Mouse (Mus musculus) CH12.LX (cell line): ENCODE measurements around the gene Ggnbp2. TPM values are rescaled to one million over a fixed set of nuclear protein-coding genes. Genes with fewer than 3 reads are reported as not detected.
A peak's percentile ranks its signal among the peaks of the same experiment; 100 is the strongest.

Experiments
- DNase-seq: peaks from one replicate; pipeline ENCODE4 v3.0.0-alpha.2; 2013; ENCODE audit errors: extremely low read depth
- H3K27ac ChIP-seq: 2 replicates; pipeline ENCODE4 v1.5.1; 2012; ENCODE audit warnings: low read depth, mild to moderate bottlenecking, control low read depth, moderate library complexity; ENCODE audit not compliant: insufficient read depth
- H3K27me3 ChIP-seq: replicated peaks from 2 replicates; pipeline ENCODE3; 2012; ENCODE audit warnings: inconsistent platforms
- H3K36me3 ChIP-seq, 2 experiments: replicated peaks in 1 of 2; 2 replicates each; pipeline versions ENCODE3 to v1.6.1; 2012; ENCODE audit warnings: inconsistent platforms in 1 of 2, low read length in 1 of 2, mild to moderate bottlenecking in 1 of 2, mixed read lengths in 1 of 2, moderate library complexity in 1 of 2; ENCODE audit not compliant: control insufficient read depth in 1 of 2, insufficient read depth in 1 of 2
- H3K4me1 ChIP-seq, 2 experiments: 2 replicates each; pipeline ENCODE4 v1.6.1; 2012; ENCODE audit warnings: inconsistent platforms in 1 of 2, moderate library complexity in 1 of 2; ENCODE audit not compliant: insufficient read depth in 2 of 2, control insufficient read depth in 1 of 2
- H3K4me2 ChIP-seq: 2 replicates; pipeline ENCODE4 v1.6.1; 2012; ENCODE audit warnings: low read depth, mild to moderate bottlenecking, control low read depth; ENCODE audit not compliant: poor library complexity, insufficient read depth, severe bottlenecking
- H3K4me3 ChIP-seq, 3 experiments: fragments of 150-350 bp in 1 of 3; sonication (generic) in 1 of 3; replicated peaks in 1 of 3; 2 replicates each; pipeline versions ENCODE3 to v1.5.1; 2011 to 2012; ENCODE audit warnings: low read depth in 2 of 3, low read length in 2 of 3, mild to moderate bottlenecking in 2 of 3, moderate library complexity in 2 of 3, control low read depth in 1 of 3, improper control_type of control experiment in 1 of 3, inconsistent platforms in 1 of 3, mixed read lengths in 1 of 3; ENCODE audit not compliant: poor library complexity in 1 of 3
- H3K79me2 ChIP-seq: replicated peaks from 2 replicates; pipeline ENCODE4 v1.6.1; 2012; ENCODE audit warnings: mild to moderate bottlenecking, moderate library complexity; ENCODE audit not compliant: control insufficient read depth, poor library complexity, insufficient read depth, severe bottlenecking; ENCODE audit errors: extremely low read depth
- H3K9ac ChIP-seq: 2 replicates; pipeline ENCODE4 v1.6.1; 2012; ENCODE audit warnings: low read depth, mild to moderate bottlenecking, control low read depth, moderate library complexity; ENCODE audit not compliant: insufficient read depth
- H3K9me3 ChIP-seq: replicated peaks from 2 replicates; pipeline ENCODE3; 2012; ENCODE audit warnings: low read length, inconsistent platforms, mixed read lengths
- BHLHE40 ChIP-seq: IDR thresholded peaks from 2 replicates; pipeline ENCODE4 v1.6.1; 2011; ENCODE audit warnings: mild to moderate bottlenecking, low read depth, low read length, improper control_type of control experiment
- CHD1 ChIP-seq: IDR thresholded peaks from 2 replicates; pipeline ENCODE4 v1.6.1; 2012; ENCODE audit warnings: low read depth, low read length, improper control_type of control experiment, inconsistent platforms
- CHD2 ChIP-seq: IDR thresholded peaks from 2 replicates; pipeline ENCODE4 v1.6.1; 2011; ENCODE audit warnings: low read length, improper control_type of control experiment
- CTCF ChIP-seq, 2 experiments: IDR thresholded peaks in 1 of 2; conservative IDR thresholded peaks in 1 of 2; 2 replicates each; pipeline ENCODE4 v1.5.1; 2011 to 2012; ENCODE audit warnings: low read depth in 2 of 2, low read length in 2 of 2, improper control_type of control experiment in 1 of 2, inconsistent platforms in 1 of 2, mild to moderate bottlenecking in 1 of 2, moderate library complexity in 1 of 2
- E2F4 ChIP-seq: IDR thresholded peaks from 2 replicates; pipeline ENCODE4 v1.6.1; 2011; ENCODE audit warnings: low read depth, low read length, improper control_type of control experiment; ENCODE audit not compliant: insufficient replicate concordance
- ELF1 ChIP-seq: IDR thresholded peaks from 2 replicates; pipeline ENCODE4 v1.6.1; 2014; ENCODE audit warnings: low read depth, mild to moderate bottlenecking, inconsistent platforms, low read length, improper control_type of control experiment
- EP300 ChIP-seq: IDR thresholded peaks from 2 replicates; pipeline ENCODE4 v1.6.1; 2011; ENCODE audit warnings: low read length, improper control_type of control experiment
- ETS1 ChIP-seq: conservative IDR thresholded peaks from 2 replicates; pipeline ENCODE4 v1.6.1; 2012; ENCODE audit warnings: low read depth, mild to moderate bottlenecking, inconsistent platforms, low read length, improper control_type of control experiment, moderate library complexity
- GABPA ChIP-seq: IDR thresholded peaks from 2 replicates; pipeline ENCODE4 v1.6.1; 2012; ENCODE audit warnings: low read depth, low read length, improper control_type of control experiment, inconsistent platforms; ENCODE audit not compliant: insufficient replicate concordance
- HCFC1 ChIP-seq: IDR thresholded peaks from 2 replicates; pipeline ENCODE4 v1.6.1; 2012; ENCODE audit warnings: low read depth, mild to moderate bottlenecking, inconsistent platforms, low read length, improper control_type of control experiment
- IRF4 ChIP-seq: IDR thresholded peaks from 2 replicates; pipeline ENCODE4 v1.6.1; 2014; ENCODE audit warnings: low read depth, mild to moderate bottlenecking, inconsistent platforms, low read length, improper control_type of control experiment
- JUN ChIP-seq: IDR thresholded peaks from 2 replicates; pipeline ENCODE4 v1.6.1; 2011; ENCODE audit warnings: low read depth, mild to moderate bottlenecking, low read length, improper control_type of control experiment, moderate library complexity; ENCODE audit not compliant: insufficient read depth
- JUND ChIP-seq: conservative IDR thresholded peaks from 2 replicates; pipeline ENCODE4 v1.6.1; 2011; ENCODE audit warnings: low read depth, low read length, improper control_type of control experiment
- KAT2A ChIP-seq: IDR thresholded peaks from 2 replicates; pipeline ENCODE4 v1.6.1; 2012; ENCODE audit warnings: low read length, improper control_type of control experiment, inconsistent platforms; ENCODE audit not compliant: insufficient replicate concordance
- MAX ChIP-seq: IDR thresholded peaks from 2 replicates; pipeline ENCODE4 v1.6.1; 2011; ENCODE audit warnings: low read length, improper control_type of control experiment
- MAZ ChIP-seq: IDR thresholded peaks from 2 replicates; pipeline ENCODE4 v1.6.1; 2012; ENCODE audit warnings: low read depth, mild to moderate bottlenecking, inconsistent platforms, low read length, improper control_type of control experiment, moderate library complexity
- MEF2A ChIP-seq: IDR thresholded peaks from 2 replicates; pipeline ENCODE4 v1.6.1; 2014; ENCODE audit warnings: low read depth, mild to moderate bottlenecking, inconsistent platforms, low read length, improper control_type of control experiment, borderline replicate concordance
- MXI1 ChIP-seq: IDR thresholded peaks from 2 replicates; pipeline ENCODE4 v1.6.1; 2011; ENCODE audit warnings: mild to moderate bottlenecking, low read depth, low read length, improper control_type of control experiment
- MYC ChIP-seq: IDR thresholded peaks from 2 replicates; pipeline ENCODE4 v1.6.1; 2011; ENCODE audit warnings: low read depth, mild to moderate bottlenecking, improper control_type of control experiment, low read length
- NELFE ChIP-seq: IDR thresholded peaks from 2 replicates; pipeline ENCODE4 v1.6.1; 2011; ENCODE audit warnings: low read depth, low read length, improper control_type of control experiment
- PAX5 ChIP-seq: IDR thresholded peaks from 2 replicates; pipeline ENCODE4 v1.6.1; 2012; ENCODE audit warnings: low read length, inconsistent platforms, mixed read lengths
- POLR2A ChIP-seq: IDR thresholded peaks from 2 replicates; pipeline ENCODE4 v1.6.1; 2011; ENCODE audit warnings: low read depth, mild to moderate bottlenecking, improper control_type of control experiment, low read length
- POLR2AphosphoS2 ChIP-seq: IDR thresholded peaks from 2 replicates; pipeline ENCODE4 v1.6.1; 2011; ENCODE audit warnings: low read depth, low read length, improper control_type of control experiment
- SMC3 ChIP-seq: IDR thresholded peaks from 2 replicates; pipeline ENCODE4 v1.6.1; 2011; ENCODE audit warnings: low read depth, low read length, improper control_type of control experiment
- TCF12 ChIP-seq: IDR thresholded peaks from 2 replicates; pipeline ENCODE4 v1.6.1; 2014; ENCODE audit warnings: low read depth, mild to moderate bottlenecking, inconsistent platforms, low read length, improper control_type of control experiment
- UBTF ChIP-seq: IDR thresholded peaks from 2 replicates; pipeline ENCODE4 v1.6.1; 2012; ENCODE audit warnings: low read depth, mild to moderate bottlenecking, inconsistent platforms, low read length, improper control_type of control experiment, moderate library complexity
- USF1 ChIP-seq: IDR thresholded peaks from 2 replicates; pipeline ENCODE4 v1.6.1; 2014; ENCODE audit warnings: low read depth, mild to moderate bottlenecking, inconsistent platforms, low read length, improper control_type of control experiment
- USF2 ChIP-seq: conservative IDR thresholded peaks from 2 replicates; pipeline ENCODE4 v1.6.1; 2011; ENCODE audit warnings: low read depth, low read length, improper control_type of control experiment
- ZC3H11A ChIP-seq: IDR thresholded peaks from 2 replicates; pipeline ENCODE4 v1.6.1; 2012; ENCODE audit warnings: low read depth, mild to moderate bottlenecking, inconsistent platforms, low read length, improper control_type of control experiment
- ZKSCAN1 ChIP-seq: IDR thresholded peaks from 2 replicates; pipeline ENCODE4 v1.6.1; 2012; ENCODE audit warnings: low read depth, inconsistent platforms, low read length, improper control_type of control experiment, borderline replicate concordance
- ZMIZ1 ChIP-seq: IDR thresholded peaks from 2 replicates; pipeline ENCODE4 v1.6.1; 2012; ENCODE audit warnings: low read depth, mild to moderate bottlenecking, inconsistent platforms, low read length, improper control_type of control experiment
- ZNF384 ChIP-seq: IDR thresholded peaks from 2 replicates; pipeline ENCODE4 v1.6.1; 2012; ENCODE audit warnings: low read depth, low read length, improper control_type of control experiment, inconsistent platforms
- dilution Hi-C: fragments of 300-500 bp; cut with MboI; formaldehyde crosslinking; loops from 2 replicates; pipeline ENCODE4 v1.14.3; 2020; ENCODE audit warnings: low sequenced_read_pairs; ENCODE audit not compliant: extremely low pct_unique_long_range_greater_than_20kb, extremely low pct_ligation_motif_present
- in situ Hi-C: fragments of 300-500 bp; cut with MboI; formaldehyde crosslinking; loops from 3 replicates; pipeline ENCODE4 v1.14.3; 2019; ENCODE audit warnings: low sequenced_read_pairs, low pct_ligation_motif_present, low pct_unique_long_range_greater_than_20kb, mixed read lengths
- polyA plus RNA-seq: library from polyadenylated mRNA; unstranded; fragments of >175 nt; gene quantifications from 2 replicates; pipeline ENCODE4 v1.2.1, GENCODE M21; 2012; ENCODE audit warnings: low read depth; ENCODE audit not compliant: insufficient read length
- total RNA-seq, 2 experiments: library from RNA; depleted of rRNA; stranded (reverse); fragments of 300-350 nt in 1 of 2; fragments of >200 nt in 1 of 2; gene quantifications; 2 replicates each; pipeline ENCODE4 v1.2.3; 2012 to 2014

Ggnbp2 gene
- total and polyA plus RNA-seq, 3 experiments, result 70.9 to 125 (median 86.5) TPM

DNA sequence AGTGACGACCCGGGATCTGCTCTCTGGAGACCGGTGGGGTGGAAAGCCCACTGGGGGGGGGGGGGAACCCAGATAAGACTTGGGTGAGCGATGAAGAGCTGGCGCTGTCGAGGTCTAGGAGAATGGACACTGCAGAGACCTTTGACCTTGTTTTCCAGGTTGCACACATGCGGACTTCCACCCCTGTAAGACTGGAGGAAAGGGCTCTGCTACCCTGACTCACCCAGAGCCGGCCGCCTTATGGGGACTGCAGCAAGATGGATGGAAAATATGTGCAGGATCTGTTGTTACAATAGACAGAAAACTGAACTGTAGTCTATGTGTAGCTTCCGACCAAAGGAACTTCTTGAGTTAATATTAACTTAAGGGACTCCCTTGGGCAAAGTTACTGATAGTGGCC, 429 bp upstream of the Ggnbp2 start:
- Histone ChIP-seq H3K27me3 (no peaks in the 10 kb centered on the region), H3K9me3 (no peaks in the 10 kb centered on the region), H3K4me1 (peaks cover 8 to 40% of the 10 kb centered on the region in 2 experiments; a peak in 3 of 4 replicates), H3K36me3 (peaks cover 2 to 34% of the 10 kb centered on the region in 2 experiments), H3K4me3 (peak overlapping the region; percentile 61 to 83 (median 67)), H3K9ac (peak overlapping the region; percentile 98)
- in situ Hi-C loops, result no loop called here
- dilution Hi-C loops, result no loop called here
- DNase-seq, result no peak
- TF ChIP-seq NELFE (peak; percentile 16; the same call in 1 of the 2 replicates), MEF2A (0 out of 2 replicates have a peak, but pooled peaks have one; percentile 11), KAT2A (no peak), MYC (peak; percentile 90), MXI1 (peak; percentile 71), CHD2 (no peak), CTCF (conservative IDR thresholded peaks at IDR 0.05 in 1 of 2, IDR thresholded peaks at IDR 0.05 in 1 of 2; ENCODE audit: low read depth in 2 of 2, low read length in 2 of 2) (no peak), POLR2AphosphoS2 (0 out of 2 replicates have a peak, but pooled peaks have one; percentile 73), ZKSCAN1 (no peak), JUN (peak; percentile 5; the same call in 1 of the 2 replicates), UBTF (no peak), TCF12 (peak; percentile 14; the same call in 1 of the 2 replicates), MAZ (0 out of 2 replicates have a peak, but pooled peaks have one; percentile 9), IRF4 (peak; percentile 36), USF1 (no peak), ETS1 (no peak; the same call in 1 of the 2 replicates), MAX (no peak; the same call in none of the 2 replicates), USF2 (no peak), JUND (no peak), PAX5 (no peak)
- TF ChIP-seq, all 38 proteins: peak for 9
- H3K79me2 ChIP-seq, result peaks cover 27% of the 10 kb centered on the region
- H3K27ac ChIP-seq, result peak overlapping the region; percentile 74
- H3K4me2 ChIP-seq, result peak overlapping the region; percentile 87

DNA sequence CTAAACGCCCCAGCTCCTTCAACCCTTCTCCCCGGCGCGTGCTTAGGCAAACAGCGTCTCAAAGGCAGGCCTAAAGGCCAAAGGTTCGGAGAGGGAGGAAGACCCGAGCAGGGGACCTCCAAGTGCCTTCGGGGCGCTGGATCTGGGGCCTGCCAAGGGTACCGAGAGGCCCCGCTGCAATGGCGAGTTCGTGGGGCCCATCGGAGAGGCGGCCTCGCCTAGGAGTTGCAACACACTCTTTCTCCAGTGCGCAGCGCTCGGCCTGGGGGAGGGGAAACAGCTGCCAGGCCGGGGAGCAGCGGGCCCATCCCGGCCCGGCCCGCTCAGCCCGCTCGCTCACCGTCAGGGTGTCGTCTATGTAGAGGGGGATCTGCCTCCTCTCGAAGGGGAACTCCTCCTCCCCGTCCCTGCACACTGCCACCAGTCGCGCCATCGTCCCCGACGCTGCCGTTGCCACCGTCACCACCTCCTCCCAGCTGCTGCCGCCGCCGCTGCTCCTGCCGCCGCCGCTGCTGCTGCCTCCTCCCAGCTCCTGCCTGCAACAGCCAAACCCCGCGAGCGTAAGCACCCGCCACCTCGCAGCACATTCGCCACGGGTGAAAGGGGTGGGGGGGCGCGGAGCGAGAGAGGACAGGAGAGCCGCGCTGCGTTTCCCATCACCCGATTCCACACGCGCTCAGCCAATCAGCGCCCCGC, 932 bp downstream of the Ggnbp2 start:
- H3K9ac ChIP-seq, result peak overlapping the region; percentile 95
- in situ Hi-C loops, result no loop called here
- peaks cover 8 to 53% of the 10 kb centered on the region in 2 experiments; a peak in 3 of 4 replicates for H3K4me1 ChIP-seq
- H3K4me2 ChIP-seq, result peak overlapping the region; percentile 11
- peak overlapping the region; percentile 80 to 96 (median 83) for H3K4me3 ChIP-seq
- DNase-seq, result peak; percentile 94
- peaks cover 1 to 39% of the 10 kb centered on the region in 2 experiments for H3K36me3 ChIP-seq
- H3K27ac ChIP-seq, result peak overlapping the region; percentile 90
- peaks cover 39% of the 10 kb centered on the region for H3K79me2 ChIP-seq
- no peaks in the 10 kb centered on the region for H3K27me3 ChIP-seq
- no peaks in the 10 kb centered on the region for H3K9me3 ChIP-seq
- dilution Hi-C loops, result no loop called here
- TF ChIP-seq ZMIZ1 (no peak), ZNF384 (peak; percentile 4; the same call in 1 of the 2 replicates), USF1 (no peak), SMC3 (no peak), EP300 (no peak), ETS1 (no peak; the same call in 1 of the 2 replicates), ZC3H11A (peak; percentile 92), ELF1 (peak; percentile 53; the same call in 1 of the 2 replicates), POLR2A (peak; percentile 52; the same call in 1 of the 2 replicates), GABPA (no peak; the same call in 1 of the 2 replicates), MXI1 (no peak; the same call in 1 of the 2 replicates), CHD1 (no peak), E2F4 (no peak), BHLHE40 (peak; percentile 51), HCFC1 (peak; percentile 79), USF2 (no peak)
